Mouse (Mus musculus): ENCODE results near the gene P2ry10b.

DNA sequence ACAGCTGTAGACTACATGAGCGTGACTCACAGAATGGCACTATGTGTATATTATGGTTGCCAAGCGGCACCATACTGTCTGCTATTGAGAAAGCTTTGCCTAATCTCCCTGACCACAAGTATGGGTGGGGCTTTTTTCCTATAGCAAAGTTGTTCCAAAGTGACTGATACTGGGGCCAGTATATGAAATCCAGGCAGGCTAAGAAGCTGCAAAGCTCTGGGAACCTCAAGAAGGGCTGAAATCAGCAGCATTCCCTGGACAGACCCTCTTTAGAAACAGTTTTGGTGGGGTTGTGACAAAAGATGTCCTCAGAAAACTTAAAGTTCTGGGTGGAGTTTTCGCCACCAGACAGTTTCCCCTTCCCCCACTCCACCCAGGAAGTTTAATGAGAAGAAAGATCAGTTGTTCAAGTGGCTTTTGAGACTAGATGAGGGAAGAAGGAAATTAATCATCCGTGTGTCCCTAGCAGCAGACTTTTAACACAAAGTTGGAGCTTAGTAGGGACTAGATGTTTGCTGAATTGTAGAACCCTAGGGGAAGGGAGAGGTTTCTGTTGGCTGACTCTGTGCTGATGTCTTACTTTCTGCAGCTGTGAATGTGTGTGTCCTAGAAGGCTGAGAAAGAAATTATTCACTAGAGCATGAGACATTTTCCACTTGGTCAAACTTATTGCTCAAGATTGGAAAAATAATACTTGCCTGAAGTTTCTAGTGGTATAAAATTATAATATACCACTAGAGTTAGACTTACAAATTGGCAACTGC is 2.2 kb downstream of the P2ry10b start:
- TF ChIP-seq EP300 (optimal IDR thresholded peaks at IDR 0.05), result no peak
- TF ChIP-seq CTCF (IDR thresholded peaks at IDR 0.05; ENCODE audit: low read depth), result no peak

Data from stomach, postnatal 0 days (tissue).